Mouse (Mus musculus) cortical plate, adult 2 months (tissue): Measurements from ENCODE around the gene Olfr1391.

Experiments used
- CTCF ChIP-seq: fragments of 200-500 bp; IDR thresholded peaks from 2 replicates; pipeline ENCODE4 v1.5.1; 2011; ENCODE audit warnings: mild to moderate bottlenecking, control low read depth, low read length; ENCODE audit not compliant: insufficient read depth; ENCODE audit errors: extremely low read depth
- POLR2A ChIP-seq: fragments of 200-500 bp; IDR thresholded peaks from 2 replicates; pipeline ENCODE4 v1.6.1; 2011; ENCODE audit warnings: mild to moderate bottlenecking, low read length, control low read depth; ENCODE audit not compliant: insufficient read depth; ENCODE audit errors: extremely low read depth

- TF ChIP-seq POLR2A: no peak
- TF ChIP-seq CTCF: no peak
Observed at GRCm38 (mm10) chr11:49278222-49278621, 44.3 kb upstream of the Olfr1391 start, which contains the start of gene Olfr1393.
